Mouse (Mus musculus) monocyte, adult 5-6 weeks (primary cell): Measurements from ENCODE around the gene Dna2. TPM values are rescaled to one million over a fixed set of nuclear protein-coding genes. Genes with fewer than 3 reads are reported as not detected.

Source experiments
- total RNA-seq: library from RNA; stranded (forward); fragments of 200-1000, 200-491, 200-594 nt; gene quantifications from 3 replicates; pipeline ENCODE4 v1.2.3, GENCODE M21; 2017

Dna2 gene
- total RNA-seq, 1 experiment from 2014 or later: 67.8 TPM

Other genes starting within 250 kb of the Dna2 start
- 1.7 TPM in 1 of 3 replicates, not detected in the others for gene Stox1, start 220.9 kb upstream of the Dna2 start, total RNA-seq
- 121 to 145 TPM (median 121 TPM) in 3 replicates for gene Ccar1, start 154.7 kb upstream of the Dna2 start, total RNA-seq
- 0.10 to 3.2 TPM (median 0.85 TPM) in 3 replicates for gene Tet1, start 38.0 kb upstream of the Dna2 start, total RNA-seq
- 19.2 to 25.3 TPM (median 20.8 TPM) in 3 replicates for gene Slc25a16, start 26.4 kb upstream of the Dna2 start, total RNA-seq
- 14.6 to 24.6 TPM (median 15.7 TPM) in 3 replicates for gene Rufy2, start 33.2 kb downstream of the Dna2 start, total RNA-seq
- 87.7 to 119 TPM (median 96.9 TPM) in 3 replicates for gene Hnrnph3, start 77.2 kb downstream of the Dna2 start, total RNA-seq
- gene Pbld2, start 77.3 kb downstream of the Dna2 start, total RNA-seq: not detected in 3 replicates
- gene Pbld1, start 113.1 kb downstream of the Dna2 start, total RNA-seq: 2.8 to 12.5 TPM in 2 of 3 replicates, not detected in the other
- gene Atoh7, start 152.6 kb downstream of the Dna2 start, total RNA-seq: not detected in 3 replicates